Mouse (Mus musculus) embryonic facial prominence, embryonic 11.5 days (tissue): ENCODE measurements around the gene Ttc9. TPM values are rescaled to one million over a fixed set of nuclear protein-coding genes. Genes with fewer than 3 reads are reported as not detected.

Experiments used
- ATAC-seq: fragments of 200-750 bp; cut with Nextera tagmentation; replicated peaks from 2 replicates; pipeline ENCODE4 v1.8.0; 2017; ENCODE audit warnings: low read depth; ENCODE audit not compliant: insufficient number of reproducible peaks, low FRiP score, low TSS enrichment
- DNase-seq: peaks from one replicate; pipeline ENCODE4 v3.0.0-alpha.2; 2015; ENCODE audit warnings: low spot score
- H3K27ac ChIP-seq: fragments of 300-500 bp; sonication (generic); replicated peaks from 2 replicates; pipeline ENCODE4 v1.5.1; 2014; ENCODE audit warnings: mild to moderate bottlenecking, low read depth, low read length, control low read depth
- H3K27me3 ChIP-seq: fragments of 300-500 bp; sonication (generic); 2 replicates; pipeline ENCODE4 v1.6.1; 2014; ENCODE audit warnings: mild to moderate bottlenecking, low read length, moderate library complexity, mixed read lengths; ENCODE audit not compliant: control insufficient read depth, insufficient read depth
- H3K36me3 ChIP-seq: fragments of 300-500 bp; sonication (generic); replicated peaks from 2 replicates; pipeline ENCODE4 v1.6.1; 2014; ENCODE audit warnings: low read depth, mild to moderate bottlenecking, low read length, moderate library complexity, mixed read lengths; ENCODE audit not compliant: control insufficient read depth, insufficient read depth
- H3K4me1 ChIP-seq: fragments of 300-500 bp; sonication (generic); 2 replicates; pipeline ENCODE4 v1.6.1; 2014; ENCODE audit warnings: low read length, mixed read lengths; ENCODE audit not compliant: control insufficient read depth, insufficient read depth
- H3K4me2 ChIP-seq: fragments of 300-500 bp; sonication (generic); 2 replicates; pipeline ENCODE4 v1.6.1; 2014; ENCODE audit warnings: low read depth, mild to moderate bottlenecking, control low read depth, low read length, moderate library complexity
- H3K4me3 ChIP-seq: fragments of 300-500 bp; sonication (generic); 2 replicates; pipeline ENCODE4 v1.5.1; 2014; ENCODE audit warnings: low read depth, low read length, control low read depth
- H3K9ac ChIP-seq: fragments of 300-500 bp; sonication (generic); replicated peaks from 2 replicates; pipeline ENCODE4 v1.6.1; 2014; ENCODE audit warnings: mild to moderate bottlenecking, control low read depth, low read length
- H3K9me3 ChIP-seq: fragments of 300-500 bp; sonication (generic); replicated peaks from 2 replicates; pipeline ENCODE4 v1.6.1; 2016; ENCODE audit warnings: mild to moderate bottlenecking, low read length, inconsistent platforms, mixed read lengths; ENCODE audit not compliant: control insufficient read depth
- WGBS: fragments of 180-500 bp; shearing (Covaris S2); extraction: QIAGEN DNeasy Blood & Tissue Kit; methylation state at CpG from one replicate; pipeline ENCODE4 v1.1.7; 2014; 5-methylcytosine and 5-hydroxymethylcytosine counted together
- polyA plus RNA-seq: library from polyadenylated mRNA; unstranded; fragments of >200 nt; fragmentation: Nextera tagmentation; extraction: Ambion mirVana; gene quantifications from 2 replicates; pipeline ENCODE4 v1.2.1, GENCODE M21; 2014

Gene Ttc9
- polyA plus RNA-seq, 1 experiment from 2014 or later, result 0.86 TPM

GRCm38 (mm10) chr12:81712618-81713017 lies 81.6 kb downstream of the Ttc9 start:
- no peak for DNase-seq
- H3K4me1 ChIP-seq, result no peaks in the 10 kb centered on the region
- no peak for ATAC-seq
- 90% methylated on average over 4 of the region's 4 CpGs for WGBS
- no peaks in the 10 kb centered on the region for H3K36me3 ChIP-seq
- no peak overlapping the region for H3K4me3 ChIP-seq
- H3K9ac ChIP-seq, result no peak overlapping the region
- no peaks in the 10 kb centered on the region for H3K9me3 ChIP-seq
- no peaks in the 10 kb centered on the region for H3K27me3 ChIP-seq
- H3K27ac ChIP-seq, result no peak overlapping the region
- no peak overlapping the region for H3K4me2 ChIP-seq

Other genes with a start within 250 kb of the Ttc9 start
- 0.27 and 0.61 TPM in 2 replicates for gene Adam4, start 209.3 kb upstream of the Ttc9 start, polyA plus RNA-seq
- 120 and 133 TPM in 2 replicates for gene Cox16, start 146.1 kb upstream of the Ttc9 start, polyA plus RNA-seq
- gene Gm20498, start 98.3 kb upstream of the Ttc9 start, polyA plus RNA-seq, result 29.6 and 31.5 TPM in 2 replicates
- gene Synj2bp, start 98.3 kb upstream of the Ttc9 start, polyA plus RNA-seq, result 30.9 and 36.4 TPM in 2 replicates
- 0.14 and 0.32 TPM in 2 replicates for gene Adam21, start 62.8 kb upstream of the Ttc9 start, polyA plus RNA-seq
- 97.4 and 97.9 TPM in 2 replicates for gene Med6, start 36.2 kb upstream of the Ttc9 start, polyA plus RNA-seq
- gene Map3k9, start 149.9 kb downstream of the Ttc9 start, polyA plus RNA-seq, result 1.3 and 1.4 TPM in 2 replicates
- 13.3 and 15.6 TPM in 2 replicates for gene Pcnx, start 228.8 kb downstream of the Ttc9 start, polyA plus RNA-seq